Mouse (Mus musculus) cerebral cortex, adult 2 months (tissue): ENCODE data around the gene Gm11559.

ENCODE experiments used
- WGBS: fragments of 180-500 bp; shearing (Covaris S2); methylation state at CpG from one replicate; pipeline ENCODE4 v1.1.7; 2018; 5-methylcytosine and 5-hydroxymethylcytosine counted together

The Gm11559 gene

GRCm38 (mm10) chr11:99864176-99864575, at the start of gene Gm11559:
Gene Gm11559 (plus strand): TSS chr11:99864476.
- 77% methylated on average over 1 of the region's 1 CpGs for WGBS

- 81% methylated on average over 2 of the region's 2 CpGs for WGBS
Measured at GRCm38 (mm10) chr11:99815566-99815965, 48.7 kb upstream of the Gm11559 start, which contains the start of gene Gm11564. Gene Gm11564 (minus strand): TSS chr11:99815666.

GRCm38 (mm10) chr11:99837966-99838365, 26.3 kb upstream of the Gm11559 start, which contains the start of gene 2300003K06Rik:
Gene 2300003K06Rik (minus strand): TSS chr11:99838066.
- 92% methylated on average over 1 of the region's 1 CpGs for WGBS

GRCm38 (mm10) chr11:99842185-99842584, 22.1 kb upstream of the Gm11559 start:
- 71% methylated on average over 1 of the region's 1 CpGs for WGBS

- 95% methylated on average over 2 of the region's 2 CpGs for WGBS
Measured at GRCm38 (mm10) chr11:99846746-99847145, 17.5 kb upstream of the Gm11559 start.

GRCm38 (mm10) chr11:99851508-99851907, 12.8 kb upstream of the Gm11559 start, which contains the start of gene Krtap4-16:
Gene Krtap4-16 (minus strand): TSS chr11:99851608.

GRCm38 (mm10) chr11:99854121-99854520, 10.2 kb upstream of the Gm11559 start:
- 64% methylated on average over 3 of the region's 3 CpGs for WGBS

- WGBS: 87% methylated on average over 2 of the region's 2 CpGs
Measured at GRCm38 (mm10) chr11:99857617-99858016, 6.7 kb upstream of the Gm11559 start, which contains the start of gene Gm11568. Gene Gm11568 (plus strand): TSS chr11:99857917.

GRCm38 (mm10) chr11:99858761-99859160, 5.5 kb upstream of the Gm11559 start:
- WGBS: 35% methylated on average over 2 of the region's 2 CpGs

GRCm38 (mm10) chr11:99873089-99873488, 8.8 kb downstream of the Gm11559 start, which contains the start of gene Krtap9-1:
Gene Krtap9-1 (plus strand): TSS chr11:99873389.
- WGBS: 26% methylated on average over 1 of the region's 1 CpGs

- 58% methylated on average over 1 of the region's 1 CpGs for WGBS
Measured at GRCm38 (mm10) chr11:99878887-99879286, 14.6 kb downstream of the Gm11559 start, which contains the start of gene Gm11567. Gene Gm11567 (plus strand): TSS chr11:99879187.

- 88% methylated on average over 2 of the region's 2 CpGs for WGBS
Measured at GRCm38 (mm10) chr11:99907620-99908019, 43.3 kb downstream of the Gm11559 start, which contains the start of gene Krtap31-1. Gene Krtap31-1 (plus strand): TSS chr11:99907920.

- 95% methylated on average over 3 of the region's 3 CpGs for WGBS
Measured at GRCm38 (mm10) chr11:99914451-99914850, 50.2 kb downstream of the Gm11559 start, which contains the start of gene Gm11565. Gene Gm11565 (plus strand): TSS chr11:99914751.
